ENCODE assay signal across 8 mouse cellular contexts in genomic region chr16:16870241-16870616, GRCm38 (mm10). TPM values are rescaled to one million over a fixed set of nuclear protein-coding genes. Genes with fewer than 3 reads are reported as not detected.
DNase-seq lines count a peak whose midpoint lies in the region; ATAC-seq lines count a peak whose summit lies in the region.

No protein-coding gene starts in this region.

- no peak for ATAC-seq in lung, embryonic 15.5 days (ENCODE audit: borderline replicate concordance, extremely low read depth, low FRiP score, low TSS enrichment)
- peak; percentile 65 for ATAC-seq in neural tube, embryonic 14.5 days (ENCODE audit: low read depth)

- H3K9me3 ChIP-seq in lung, embryonic 15.5 days = no peaks in the 10 kb centered on the region
- no peaks in the 10 kb centered on the region for H3K9me3 ChIP-seq in forebrain, embryonic 10.5 days
- no peaks in the 10 kb centered on the region for H3K9me3 ChIP-seq in limb, embryonic 10.5 days (replicated peaks)
- no peaks in the 10 kb centered on the region for H3K9me3 ChIP-seq in neural tube, embryonic 14.5 days (ENCODE audit: control insufficient read depth, low read length)

- peaks cover 4% of the 10 kb centered on the region; the same call in 1 of the 2 replicates for H3K36me3 ChIP-seq in lung, embryonic 15.5 days
- H3K36me3 ChIP-seq in forebrain, embryonic 10.5 days (replicated peaks) = peaks cover 8% of the 10 kb centered on the region
- H3K36me3 ChIP-seq in limb, embryonic 10.5 days = peaks cover 4% of the 10 kb centered on the region
- no peaks in the 10 kb centered on the region for H3K36me3 ChIP-seq in neural tube, embryonic 14.5 days (ENCODE audit: control insufficient read depth, insufficient read depth, low read length)

- peak overlapping the region; percentile 90 for H3K9ac ChIP-seq in lung, embryonic 15.5 days
- no peak overlapping the region for H3K9ac ChIP-seq in neural tube, embryonic 14.5 days (replicated peaks; ENCODE audit: low read depth, low read length)

- DNase-seq in lung, postnatal 4 days = no peak
- no peak for DNase-seq in forebrain, embryonic 10.5 days (ENCODE audit: extremely low spot score, low spot score)
- DNase-seq in limb, embryonic 10.5 days (ENCODE audit: low spot score) = no peak
- DNase-seq in spleen, postnatal 10 days (ENCODE audit: low spot score in 2 of 2) = no peak
- no peak for DNase-seq in layer of hippocampus, adult 11-12 months (ENCODE audit: low spot score)
- no peak for DNase-seq in thymus, adult 18-20 months

- H3K4me1 ChIP-seq in lung, embryonic 15.5 days = peaks cover 16% of the 10 kb centered on the region
- H3K4me1 ChIP-seq in forebrain, embryonic 10.5 days = peaks cover 16% of the 10 kb centered on the region
- peaks cover 12% of the 10 kb centered on the region for H3K4me1 ChIP-seq in limb, embryonic 10.5 days
- H3K4me1 ChIP-seq in neural tube, embryonic 14.5 days (ENCODE audit: control insufficient read depth, insufficient read depth, low read length) = peaks cover 7% of the 10 kb centered on the region

- H3K27ac ChIP-seq in lung, embryonic 15.5 days = peak overlapping the region; percentile 96
- H3K27ac ChIP-seq in forebrain, embryonic 10.5 days = peak overlapping the region; percentile 93
- H3K27ac ChIP-seq in limb, embryonic 10.5 days = peak overlapping the region; percentile 96
- peak overlapping the region; percentile 88; the same call in 1 of the 2 replicates for H3K27ac ChIP-seq in neural tube, embryonic 14.5 days (ENCODE audit: low read depth, low read length)

- 35% methylated on average over 7 of the region's 7 CpGs for WGBS in lung, embryonic 15.5 days
- WGBS in forebrain, embryonic 10.5 days = 39% methylated on average over 7 of the region's 7 CpGs
- 32% methylated on average over 7 of the region's 7 CpGs for WGBS in limb, embryonic 10.5 days
- WGBS in neural tube, embryonic 14.5 days = 35% methylated on average over 7 of the region's 7 CpGs

- H3K4me3 ChIP-seq in lung, embryonic 15.5 days = peak overlapping the region; percentile 68
- peak overlapping the region; percentile 72 for H3K4me3 ChIP-seq in forebrain, embryonic 10.5 days
- peak overlapping the region; percentile 85 for H3K4me3 ChIP-seq in limb, embryonic 10.5 days
- H3K4me3 ChIP-seq in neural tube, embryonic 14.5 days (ENCODE audit: low read depth, low read length) = peak overlapping the region; percentile 52

- peak overlapping the region; percentile 61 for H3K4me2 ChIP-seq in lung, embryonic 15.5 days
- H3K4me2 ChIP-seq in neural tube, embryonic 14.5 days (ENCODE audit: low read depth, low read length) = peak overlapping the region; percentile 64

- no peaks in the 10 kb centered on the region for H3K27me3 ChIP-seq in lung, embryonic 15.5 days
- H3K27me3 ChIP-seq in forebrain, embryonic 10.5 days (ENCODE audit: poor library complexity, severe bottlenecking) = no peaks in the 10 kb centered on the region
- no peaks in the 10 kb centered on the region for H3K27me3 ChIP-seq in limb, embryonic 10.5 days (ENCODE audit: low read depth, poor library complexity, severe bottlenecking)
- no peaks in the 10 kb centered on the region for H3K27me3 ChIP-seq in neural tube, embryonic 14.5 days (ENCODE audit: control insufficient read depth, insufficient read depth, low read length)

RNA-seq across cellular contexts. Expression of gene Top3b, which starts 0.3 kb away (rescaled TPM):
- polyA plus RNA-seq in lung, embryonic 15.5 days (2015; fragmentation: Nextera tagmentation; extraction: Ambion mirVana) = 64.0 and 69.9 TPM in 2 replicates
- 66.8 and 73.7 TPM in 2 replicates for polyA plus RNA-seq in forebrain, embryonic 10.5 days (2016; fragmentation: Nextera tagmentation; extraction: Ambion mirVana)
- polyA plus RNA-seq in limb, embryonic 10.5 days (2016; fragmentation: Nextera tagmentation; extraction: Ambion mirVana) = 63.1 and 81.1 TPM in 2 replicates
- 64.2 and 76.3 TPM in 2 replicates for polyA plus RNA-seq in neural tube, embryonic 14.5 days (2014; fragmentation: Nextera tagmentation; extraction: Ambion mirVana)

RNA-seq across cellular contexts. Expression of gene Vpreb1, which starts 0.4 kb away (rescaled TPM):
- 2.6 and 3.2 TPM in 2 replicates for polyA plus RNA-seq in lung, embryonic 15.5 days (2015; fragmentation: Nextera tagmentation; extraction: Ambion mirVana)
- 0.68 and 1.7 TPM in 2 replicates for polyA plus RNA-seq in forebrain, embryonic 10.5 days (2016; fragmentation: Nextera tagmentation; extraction: Ambion mirVana)
- polyA plus RNA-seq in limb, embryonic 10.5 days (2016; fragmentation: Nextera tagmentation; extraction: Ambion mirVana) = 2.8 and 3.9 TPM in 2 replicates
- 1.4 TPM in 1 of 2 replicates, not detected in the other for polyA plus RNA-seq in neural tube, embryonic 14.5 days (2014; fragmentation: Nextera tagmentation; extraction: Ambion mirVana)

RNA-seq across cellular contexts. Expression of gene Igll1, which starts 6.4 kb away (rescaled TPM):
- 0.38 and 0.82 TPM in 2 replicates for polyA plus RNA-seq in lung, embryonic 15.5 days (2015; fragmentation: Nextera tagmentation; extraction: Ambion mirVana)
- 0.20 TPM in 1 of 2 replicates, not detected in the other for polyA plus RNA-seq in forebrain, embryonic 10.5 days (2016; fragmentation: Nextera tagmentation; extraction: Ambion mirVana)
- polyA plus RNA-seq in limb, embryonic 10.5 days (2016; fragmentation: Nextera tagmentation; extraction: Ambion mirVana) = 0.13 TPM in 1 of 2 replicates, not detected in the other
- not detected in 2 replicates for polyA plus RNA-seq in neural tube, embryonic 14.5 days (2014; fragmentation: Nextera tagmentation; extraction: Ambion mirVana)

RNA-seq across cellular contexts. Expression of gene Ppm1f, which starts 26.0 kb away (rescaled TPM):
- polyA plus RNA-seq in lung, embryonic 15.5 days (2015; fragmentation: Nextera tagmentation; extraction: Ambion mirVana) = 35.6 and 36.7 TPM in 2 replicates
- polyA plus RNA-seq in forebrain, embryonic 10.5 days (2016; fragmentation: Nextera tagmentation; extraction: Ambion mirVana) = 29.0 and 29.6 TPM in 2 replicates
- polyA plus RNA-seq in limb, embryonic 10.5 days (2016; fragmentation: Nextera tagmentation; extraction: Ambion mirVana) = 41.1 and 43.0 TPM in 2 replicates
- 16.7 and 24.9 TPM in 2 replicates for polyA plus RNA-seq in neural tube, embryonic 14.5 days (2014; fragmentation: Nextera tagmentation; extraction: Ambion mirVana)

RNA-seq across cellular contexts. Expression of gene Spag6l, which starts 41.0 kb away (rescaled TPM):
- polyA plus RNA-seq in lung, embryonic 15.5 days (2015; fragmentation: Nextera tagmentation; extraction: Ambion mirVana) = 3.6 and 4.9 TPM in 2 replicates
- polyA plus RNA-seq in forebrain, embryonic 10.5 days (2016; fragmentation: Nextera tagmentation; extraction: Ambion mirVana) = 0.71 and 1.5 TPM in 2 replicates
- polyA plus RNA-seq in limb, embryonic 10.5 days (2016; fragmentation: Nextera tagmentation; extraction: Ambion mirVana) = 0.24 TPM in 1 of 2 replicates, not detected in the other
- polyA plus RNA-seq in neural tube, embryonic 14.5 days (2014; fragmentation: Nextera tagmentation; extraction: Ambion mirVana) = 14.9 and 20.0 TPM in 2 replicates
